Mouse (Mus musculus): ENCODE results near the gene Cnbp. TPM values are rescaled to one million over a fixed set of nuclear protein-coding genes. Genes with fewer than 3 reads are reported as not detected.

The Cnbp gene
- polyA plus RNA-seq, 1 experiment = 7.3 TPM

DNA sequence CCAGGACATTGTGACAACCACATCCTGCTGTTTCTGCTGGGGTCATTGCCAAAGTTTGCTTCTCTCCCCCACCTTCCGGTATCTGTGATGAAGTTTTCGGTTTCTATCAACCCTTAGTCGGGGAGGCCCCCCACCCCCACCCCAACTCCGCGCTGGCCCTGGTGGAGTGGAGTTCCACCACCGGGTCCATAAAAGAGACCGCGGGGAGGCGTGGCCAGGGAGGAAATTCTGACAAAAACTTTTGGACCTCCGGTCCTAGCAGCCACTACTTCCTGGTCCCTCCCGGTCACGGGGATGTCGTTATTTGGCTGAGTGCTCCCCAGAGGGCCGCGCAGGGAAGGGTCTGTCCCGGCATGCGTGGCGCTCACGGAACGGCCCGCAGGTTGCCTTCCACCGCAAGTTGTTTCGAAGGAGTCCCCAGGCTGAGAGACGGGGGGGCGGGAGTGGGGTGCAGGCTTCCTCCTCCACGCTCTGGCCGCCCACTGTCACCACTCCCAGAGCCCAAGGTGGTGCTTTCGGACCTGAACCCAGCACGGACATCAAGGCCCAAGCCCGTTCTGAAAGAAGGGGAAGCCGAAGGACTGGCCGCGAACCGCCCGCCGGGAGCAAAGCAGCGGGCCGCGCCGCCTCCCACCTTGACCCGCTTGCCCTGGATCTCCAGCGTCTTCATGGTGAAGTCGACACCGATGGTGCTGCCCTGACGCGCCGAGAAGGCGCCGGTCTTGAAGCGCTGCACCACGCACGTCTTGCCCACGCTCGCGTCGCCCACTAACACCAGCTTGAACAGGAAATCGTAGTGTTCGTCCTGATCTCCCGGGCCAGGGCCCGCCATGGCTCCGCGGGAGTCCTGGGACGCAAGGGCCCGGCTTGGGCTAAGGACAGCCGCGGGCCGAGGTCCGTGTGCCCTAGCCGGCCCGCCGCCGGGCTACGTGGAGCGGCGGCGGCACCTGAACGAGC, 39.9 kb downstream of the Cnbp start:
- no peaks in the 10 kb centered on the region for H3K9me3 ChIP-seq (ENCODE audit: control insufficient read depth, low read length)
- peak overlapping the region; percentile 82 for H3K4me3 ChIP-seq (replicated peaks)
- TF ChIP-seq GATA1 (IDR thresholded peaks at IDR 0.05; ENCODE audit: low read length) (no peak), TAL1 (IDR thresholded peaks at IDR 0.05; ENCODE audit: low read length) (no peak)
- peaks cover 69% of the 10 kb centered on the region for H3K36me3 ChIP-seq (ENCODE audit: control insufficient read depth)
- no peaks in the 10 kb centered on the region for H3K27me3 ChIP-seq (ENCODE audit: control insufficient read depth)
- peaks cover 65% of the 10 kb centered on the region for H3K4me1 ChIP-seq (ENCODE audit: control insufficient read depth)

DNA sequence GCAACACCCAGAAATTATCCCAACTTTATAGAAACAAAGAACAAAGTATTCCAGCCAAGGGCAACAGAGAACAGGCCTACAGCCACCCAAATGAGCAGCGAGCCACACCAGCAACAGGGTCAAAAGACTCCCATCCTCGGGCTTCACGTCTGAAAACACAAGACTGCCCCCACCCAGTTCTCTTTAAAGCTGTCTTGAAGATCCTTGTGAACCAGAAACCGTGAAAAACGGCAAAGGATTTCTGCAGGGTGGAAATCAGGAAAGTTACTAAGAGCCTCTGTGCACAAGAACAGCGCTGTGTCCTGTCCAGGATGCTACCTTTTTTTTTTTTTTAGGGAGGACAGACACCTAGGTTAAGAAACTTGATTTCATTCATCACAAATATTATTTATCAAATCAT, 40.6 kb downstream of the Cnbp start:
- peak overlapping the region; percentile 82 for H3K4me3 ChIP-seq (replicated peaks)
- H3K27me3 ChIP-seq (ENCODE audit: control insufficient read depth) = no peaks in the 10 kb centered on the region
- no peaks in the 10 kb centered on the region for H3K9me3 ChIP-seq (ENCODE audit: control insufficient read depth, low read length)
- H3K4me1 ChIP-seq (ENCODE audit: control insufficient read depth) = peaks cover 71% of the 10 kb centered on the region
- H3K36me3 ChIP-seq (ENCODE audit: control insufficient read depth) = peaks cover 69% of the 10 kb centered on the region
- TF ChIP-seq TAL1 (IDR thresholded peaks at IDR 0.05; ENCODE audit: low read length) = no peak
- TF ChIP-seq GATA1 (IDR thresholded peaks at IDR 0.05; ENCODE audit: low read length) = no peak

DNA sequence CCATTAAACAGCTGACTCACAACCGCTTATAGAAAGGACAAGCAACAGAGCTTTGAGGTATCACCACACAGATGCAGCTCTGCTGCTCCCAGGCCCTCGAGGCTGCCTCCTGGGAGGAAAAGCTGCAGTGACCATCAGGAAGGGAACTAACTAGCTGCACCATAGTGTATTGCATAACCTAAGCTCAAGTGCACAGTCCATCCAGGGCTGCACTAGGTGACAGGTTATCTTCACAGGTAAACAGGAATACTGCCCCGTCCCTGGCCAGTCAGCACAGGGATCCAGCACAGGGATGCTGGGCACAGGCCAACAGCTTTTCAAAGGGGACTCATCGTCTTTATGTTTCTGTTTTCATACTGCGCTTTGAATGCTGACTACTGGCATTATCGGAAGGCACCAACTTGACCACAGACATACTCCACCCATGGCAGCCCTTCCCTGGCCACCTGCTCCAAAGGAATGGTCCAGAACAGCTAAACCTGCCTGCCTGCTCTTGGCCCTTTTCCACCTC, 41.2 kb downstream of the Cnbp start:
- TF ChIP-seq GATA1 (IDR thresholded peaks at IDR 0.05; ENCODE audit: low read length) = no peak
- no peak; the same call in 2 of the 3 replicates for TF ChIP-seq TAL1 (IDR thresholded peaks at IDR 0.05; ENCODE audit: low read length)
- peaks cover 74% of the 10 kb centered on the region for H3K4me1 ChIP-seq (ENCODE audit: control insufficient read depth)
- no peaks in the 10 kb centered on the region for H3K9me3 ChIP-seq (ENCODE audit: control insufficient read depth, low read length)
- H3K4me3 ChIP-seq (replicated peaks) = peak overlapping the region; percentile 82
- H3K27me3 ChIP-seq (ENCODE audit: control insufficient read depth) = no peaks in the 10 kb centered on the region
- H3K36me3 ChIP-seq (ENCODE audit: control insufficient read depth) = peaks cover 69% of the 10 kb centered on the region

DNA sequence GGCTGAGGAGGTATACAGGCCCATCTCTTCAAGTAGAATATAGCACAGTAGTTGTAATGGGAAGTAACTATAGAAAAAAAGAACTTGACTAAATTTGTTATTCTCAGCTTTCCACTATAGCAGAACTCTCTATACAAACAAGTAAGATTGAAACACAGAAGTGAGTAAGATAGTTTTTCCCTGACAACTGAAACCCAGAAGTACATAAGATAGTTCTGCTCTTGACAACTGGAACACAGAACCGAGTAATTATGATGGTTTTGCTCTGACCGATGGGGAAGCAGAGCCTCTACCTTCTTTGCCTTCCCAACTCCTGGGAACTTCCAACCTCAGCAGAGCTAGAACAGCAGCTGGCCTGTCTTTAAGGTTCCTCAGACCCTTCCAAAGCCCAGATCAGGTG, 41.8 kb downstream of the Cnbp start:
- Histone ChIP-seq H3K4me1 (ENCODE audit: control insufficient read depth) (peaks cover 77% of the 10 kb centered on the region), H3K27me3 (ENCODE audit: control insufficient read depth) (no peaks in the 10 kb centered on the region), H3K36me3 (ENCODE audit: control insufficient read depth) (peaks cover 70% of the 10 kb centered on the region), H3K9me3 (ENCODE audit: control insufficient read depth, low read length) (no peaks in the 10 kb centered on the region), H3K4me3 (replicated peaks) (peak overlapping the region; percentile 82)
- TF ChIP-seq GATA1 (IDR thresholded peaks at IDR 0.05; ENCODE audit: low read length) = no peak
- TF ChIP-seq TAL1 (IDR thresholded peaks at IDR 0.05; ENCODE audit: low read length) = no peak

DNA sequence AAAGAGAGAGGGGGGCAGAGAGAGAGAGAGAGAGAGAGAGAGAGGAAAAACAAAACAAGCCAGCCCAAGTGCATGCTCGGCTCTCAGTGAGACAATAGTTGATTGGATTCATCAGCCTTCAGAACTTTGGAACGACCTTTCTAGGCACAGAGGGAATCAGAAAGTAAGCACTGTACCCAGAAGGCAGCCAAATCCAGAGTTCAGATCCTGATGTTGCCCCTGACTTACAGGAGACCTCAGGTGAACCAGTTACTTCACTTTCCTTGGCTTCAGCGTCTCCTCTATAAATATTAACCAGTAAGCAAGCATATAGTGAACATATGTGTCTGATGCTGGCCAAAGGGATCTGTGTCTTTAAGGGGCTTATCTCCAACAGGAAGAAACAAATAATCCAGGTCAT, 42.4 kb downstream of the Cnbp start:
- no peak for TF ChIP-seq GATA1 (IDR thresholded peaks at IDR 0.05; ENCODE audit: low read length)
- no peak for TF ChIP-seq TAL1 (IDR thresholded peaks at IDR 0.05; ENCODE audit: low read length)
- H3K4me3 ChIP-seq (replicated peaks) = peak overlapping the region; percentile 82
- H3K27me3 ChIP-seq (ENCODE audit: control insufficient read depth) = no peaks in the 10 kb centered on the region
- peaks cover 71% of the 10 kb centered on the region for H3K36me3 ChIP-seq (ENCODE audit: control insufficient read depth)
- H3K4me1 ChIP-seq (ENCODE audit: control insufficient read depth) = peaks cover 74% of the 10 kb centered on the region
- no peaks in the 10 kb centered on the region for H3K9me3 ChIP-seq (ENCODE audit: control insufficient read depth, low read length)

DNA sequence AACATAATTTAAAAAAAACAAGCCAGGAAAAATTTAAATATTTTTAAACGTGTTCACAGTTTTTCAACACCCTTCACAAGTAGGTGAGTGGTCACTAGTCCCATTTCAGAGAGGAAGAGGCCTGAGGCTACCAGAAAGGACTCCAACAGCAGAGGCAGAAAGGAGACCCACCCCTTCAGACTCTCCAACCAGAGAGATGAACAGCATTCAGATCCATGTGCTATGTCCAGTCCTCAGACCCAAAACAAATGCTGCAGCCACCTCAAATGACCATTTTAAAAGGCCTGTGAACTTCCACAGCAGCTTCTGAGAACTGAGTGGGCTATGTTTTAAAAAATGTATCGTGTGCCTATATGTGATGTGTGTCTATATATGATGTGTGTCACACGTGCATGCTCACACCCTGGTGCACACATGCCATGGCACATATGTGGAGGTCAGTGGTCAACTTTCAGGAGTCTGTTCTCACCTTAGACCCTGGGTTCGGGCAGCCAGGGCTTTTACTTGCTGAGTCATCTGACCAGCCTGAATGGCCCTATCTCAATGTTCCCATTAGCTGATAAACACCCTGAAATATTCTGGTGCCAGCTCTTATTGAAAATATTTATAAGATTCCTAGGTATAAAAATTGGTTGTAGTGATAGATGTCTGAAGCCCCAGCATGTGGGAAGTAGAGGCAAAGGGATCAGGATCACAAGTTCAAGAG, 43.0 kb downstream of the Cnbp start:
- H3K36me3 ChIP-seq (ENCODE audit: control insufficient read depth) = peaks cover 71% of the 10 kb centered on the region
- TF ChIP-seq GATA1 (IDR thresholded peaks at IDR 0.05; ENCODE audit: low read length) (no peak), TAL1 (IDR thresholded peaks at IDR 0.05; ENCODE audit: low read length) (no peak)
- H3K4me3 ChIP-seq (replicated peaks) = peak overlapping the region; percentile 82
- H3K27me3 ChIP-seq (ENCODE audit: control insufficient read depth) = no peaks in the 10 kb centered on the region
- no peaks in the 10 kb centered on the region for H3K9me3 ChIP-seq (ENCODE audit: control insufficient read depth, low read length)
- H3K4me1 ChIP-seq (ENCODE audit: control insufficient read depth) = peaks cover 70% of the 10 kb centered on the region

DNA sequence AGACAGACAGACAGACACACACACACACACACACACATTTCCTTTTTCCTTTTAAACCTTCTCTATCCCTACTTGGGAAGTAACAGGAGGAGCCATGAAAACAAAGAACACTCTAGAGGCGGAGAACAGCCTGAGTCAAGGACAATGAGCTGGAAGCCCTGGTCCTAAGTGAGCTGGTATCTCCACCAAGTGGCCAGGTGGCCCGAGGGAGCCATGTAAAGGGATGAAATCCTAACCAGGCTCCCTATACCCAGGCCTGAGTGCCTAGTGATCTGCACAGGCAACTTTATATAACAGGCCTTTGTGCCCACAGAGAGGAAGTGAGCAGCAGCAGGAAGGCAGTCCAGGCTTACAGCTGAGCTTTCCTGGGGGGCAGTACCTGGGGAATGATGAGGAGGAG, 44.0 kb downstream of the Cnbp start:
- Histone ChIP-seq H3K9me3 (ENCODE audit: control insufficient read depth, low read length) (no peaks in the 10 kb centered on the region), H3K4me3 (replicated peaks) (peak overlapping the region; percentile 10), H3K4me1 (ENCODE audit: control insufficient read depth) (peaks cover 63% of the 10 kb centered on the region), H3K36me3 (ENCODE audit: control insufficient read depth) (peaks cover 80% of the 10 kb centered on the region), H3K27me3 (ENCODE audit: control insufficient read depth) (no peaks in the 10 kb centered on the region)
- TF ChIP-seq GATA1 (IDR thresholded peaks at IDR 0.05; ENCODE audit: low read length) (no peak), TAL1 (IDR thresholded peaks at IDR 0.05; ENCODE audit: low read length) (no peak)

DNA sequence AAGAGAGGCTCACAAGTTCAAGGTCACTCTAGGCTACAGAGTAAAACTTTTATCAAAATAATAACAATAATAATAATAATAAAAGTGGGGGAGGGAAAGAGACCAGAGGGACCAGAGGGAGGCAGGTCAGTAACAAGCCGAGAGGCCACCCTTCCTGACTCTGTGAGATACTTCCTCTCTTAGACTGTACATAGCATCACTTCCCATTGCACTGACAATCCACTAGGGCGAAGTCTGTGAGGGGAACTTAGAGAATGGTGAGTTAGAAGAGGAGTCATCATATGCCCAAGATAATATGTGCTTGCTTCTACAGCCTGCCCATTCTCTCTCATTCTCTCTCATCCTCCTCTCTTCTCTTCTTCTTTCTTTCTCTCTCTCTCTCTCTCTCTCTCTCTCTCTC, 44.9 kb downstream of the Cnbp start:
- Histone ChIP-seq H3K36me3 (ENCODE audit: control insufficient read depth) (peaks cover 88% of the 10 kb centered on the region), H3K4me1 (ENCODE audit: control insufficient read depth) (peaks cover 68% of the 10 kb centered on the region), H3K27me3 (ENCODE audit: control insufficient read depth) (no peaks in the 10 kb centered on the region), H3K9me3 (ENCODE audit: control insufficient read depth, low read length) (no peaks in the 10 kb centered on the region), H3K4me3 (replicated peaks) (no peak overlapping the region)
- no peak for TF ChIP-seq GATA1 (IDR thresholded peaks at IDR 0.05; ENCODE audit: low read length)
- no peak for TF ChIP-seq TAL1 (IDR thresholded peaks at IDR 0.05; ENCODE audit: low read length)

DNA sequence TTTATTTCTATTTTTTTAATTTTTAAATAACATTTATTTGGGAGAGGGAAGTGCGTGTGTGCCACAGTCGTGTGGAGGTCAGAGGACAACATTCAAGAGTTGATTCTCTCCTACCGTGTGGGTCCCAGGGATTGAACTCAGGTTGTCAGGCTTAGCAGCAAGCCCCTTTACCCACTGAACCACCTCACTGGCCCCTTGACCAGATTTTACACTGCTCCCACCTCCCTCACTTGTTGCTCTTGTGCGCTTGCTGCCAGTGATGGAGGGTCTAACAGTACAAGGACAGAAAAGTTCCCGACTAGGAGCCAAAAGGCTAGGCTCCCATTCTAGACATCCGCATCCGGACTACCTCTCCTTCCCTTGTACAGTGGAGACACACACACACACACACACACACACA, 45.5 kb downstream of the Cnbp start:
- Histone ChIP-seq H3K27me3 (ENCODE audit: control insufficient read depth) (no peaks in the 10 kb centered on the region), H3K9me3 (ENCODE audit: control insufficient read depth, low read length) (no peaks in the 10 kb centered on the region), H3K4me3 (replicated peaks) (peak overlapping the region; percentile 6), H3K36me3 (ENCODE audit: control insufficient read depth) (peaks cover 94% of the 10 kb centered on the region), H3K4me1 (ENCODE audit: control insufficient read depth) (peaks cover 74% of the 10 kb centered on the region)
- no peak for TF ChIP-seq TAL1 (IDR thresholded peaks at IDR 0.05; ENCODE audit: low read length)
- no peak for TF ChIP-seq GATA1 (IDR thresholded peaks at IDR 0.05; ENCODE audit: low read length)

All from erythroblast, embryonic 14.5 days (primary cell).